In the genomic region with DNA sequence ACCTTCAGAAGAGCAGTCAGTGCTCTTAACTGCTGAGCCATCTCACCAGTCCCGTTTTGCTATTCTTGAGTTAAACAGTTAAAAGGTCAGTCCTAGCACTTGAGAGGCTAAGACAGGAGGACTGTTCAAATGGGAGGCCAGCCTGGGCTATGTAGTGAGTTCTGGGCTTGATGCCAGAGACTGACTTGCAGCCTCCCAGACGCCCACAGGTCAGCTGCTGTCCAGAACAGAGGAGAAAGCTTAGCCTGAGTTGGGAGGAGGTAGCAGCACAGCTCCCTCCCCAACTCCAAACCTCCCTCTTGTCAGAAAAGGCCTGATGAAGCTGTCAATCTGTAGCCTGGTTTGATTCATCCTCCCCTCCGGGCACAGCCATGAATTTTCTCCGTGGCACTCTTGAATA, we compare ENCODE assay signal across 15 mouse cellular contexts. TPM values are rescaled to one million over a fixed set of nuclear protein-coding genes. Genes with fewer than 3 reads are reported as not detected.
DNase-seq lines count a peak whose midpoint lies in the region.
"Had no signal": no experiment of that assay in that cellular context is flagged by ENCODE, and none has a peak within 500 bp of the region (broad histone marks: within the 10 kb centered on the region; RNA-seq: fewer than 3 reads in every experiment).

No protein-coding gene starts in this region.

- intact Hi-C loops in heart, postnatal 36 days (cut with DNase I), result no loop called here

- DNase-seq in layer of hippocampus, adult 11-12 months (ENCODE audit: low spot score), result peak; percentile 31
- DNase-seq in layer of hippocampus, postnatal 14 days (ENCODE audit: low spot score in 2 of 2), result no peak
- DNase-seq in right cerebral cortex, adult 18-20 months, result peak; percentile 67
- DNase-seq in right cerebral cortex, postnatal 4 days, result no peak
- DNase-seq in brain, adult 2 months (ENCODE audit: low read depth, low spot score), result peak; percentile 89
- DNase-seq in heart, postnatal 36 days, result no peak
- DNase-seq in urinary bladder, postnatal 36 days (ENCODE audit: low spot score in 2 of 2), result no peak
- DNase-seq: adrenal gland, postnatal 10 days; gastrocnemius, postnatal 25 days; kidney, adult 11 months; kidney, postnatal 10 days; liver, embryonic 13.5 days; retina, postnatal 1 day; thymus, adult 18-20 months; thymus, postnatal 4 days had no signal

RNA-seq across cellular contexts. Expression of a gene that starts 5.3 kb away (rescaled TPM):
- total RNA-seq in layer of hippocampus, postnatal 14 days (2021), result 10 to 100 TPM; 14.3 to 21.8 TPM
- under 1 TPM in 1 of 2 experiments, not detected in 1; 0.24 TPM for total RNA-seq in heart, postnatal 36 days (2021)
- total RNA-seq: gastrocnemius, postnatal 25 days had no signal

RNA-seq across cellular contexts. Expression of a gene that starts 30.1 kb away (rescaled TPM):
- total RNA-seq in layer of hippocampus, postnatal 14 days (2021), result 10 to 100 TPM; 26.4 to 28.9 TPM
- total RNA-seq in heart, postnatal 36 days (2021), result 10 to 100 TPM; 14.0 to 16.7 TPM

RNA-seq across cellular contexts. Expression of a gene that starts 39.2 kb away (rescaled TPM):
- 10 to 100 TPM; 17.6 to 19.0 TPM for total RNA-seq in layer of hippocampus, postnatal 14 days (2021)
- total RNA-seq in heart, postnatal 36 days (2021), result 10 to 100 TPM; 20.0 to 21.0 TPM

RNA-seq across cellular contexts. Expression of a gene that starts 49.9 kb away (rescaled TPM):
- total RNA-seq in layer of hippocampus, postnatal 14 days (2021), result 1 to 10 TPM; 7.0 to 7.2 TPM
- 1 to 10 TPM; 4.7 to 7.4 TPM for total RNA-seq in heart, postnatal 36 days (2021)

Comparison
In these comparisons a context has a peak if more than half of its experiments do, and no peak if none do; other contexts are left out.
1. DNase-seq: peak in layer of hippocampus, adult 11-12 months (single experiment), right cerebral cortex, adult 18-20 months (single experiment) and brain, adult 2 months (single experiment); none in layer of hippocampus, postnatal 14 days (0 of 2), right cerebral cortex, postnatal 4 days (single experiment), heart, postnatal 36 days (0 of 2) and urinary bladder, postnatal 36 days (0 of 2).
2. RNA of a gene that starts 5.3 kb away (total RNA-seq): 14.3 to 21.8 TPM in layer of hippocampus, postnatal 14 days; 0.24 TPM in heart, postnatal 36 days; every median in the first group is over 10 times any median in the second.